In genomic region chr13:69809681-69810611, GRCm38 (mm10) we compare ENCODE assay signal across 8 mouse cellular contexts. TPM values are rescaled to one million over a fixed set of nuclear protein-coding genes. Genes with fewer than 3 reads are reported as not detected.
DNase-seq lines count a peak whose midpoint lies in the region; ATAC-seq and TF ChIP-seq lines count a peak whose summit lies in the region.

No protein-coding gene starts in this region.

- H3K27ac ChIP-seq in forebrain, embryonic 15.5 days (replicated peaks), result peak overlapping the region; percentile 61
- peak overlapping the region; percentile 60; the same call in 1 of the 2 replicates for H3K27ac ChIP-seq in neural tube, embryonic 15.5 days (replicated peaks)

- peak overlapping the region; percentile 82 for H3K9ac ChIP-seq in forebrain, embryonic 15.5 days (replicated peaks)
- peak overlapping the region; percentile 76 for H3K9ac ChIP-seq in neural tube, embryonic 15.5 days (replicated peaks)

- H3K4me1 ChIP-seq in G1E (ENCODE audit: insufficient read depth, low read depth, low read length), result peaks cover 16% of the 10 kb centered on the region
- H3K4me1 ChIP-seq in forebrain, embryonic 15.5 days, result peaks cover 22% of the 10 kb centered on the region
- peaks cover 21% of the 10 kb centered on the region for H3K4me1 ChIP-seq in neural tube, embryonic 15.5 days

- TF ChIP-seq CTCF in G1E (IDR thresholded peaks at IDR 0.05; ENCODE audit: low read depth, low read length), result no peak

- H3K9me3 ChIP-seq in G1E (replicated peaks), result no peaks in the 10 kb centered on the region
- H3K9me3 ChIP-seq in forebrain, embryonic 15.5 days, result no peaks in the 10 kb centered on the region
- H3K9me3 ChIP-seq in neural tube, embryonic 15.5 days (replicated peaks), result no peaks in the 10 kb centered on the region

- peak overlapping the region; percentile 90 for H3K4me2 ChIP-seq in forebrain, embryonic 15.5 days (replicated peaks)
- peak overlapping the region; percentile 98 for H3K4me2 ChIP-seq in neural tube, embryonic 15.5 days

- no peaks in the 10 kb centered on the region for H3K27me3 ChIP-seq in G1E (ENCODE audit: insufficient read depth, low read length)
- H3K27me3 ChIP-seq in forebrain, embryonic 15.5 days, result no peaks in the 10 kb centered on the region
- H3K27me3 ChIP-seq in neural tube, embryonic 15.5 days (replicated peaks), result no peaks in the 10 kb centered on the region

- peaks cover 40% of the 10 kb centered on the region for H3K36me3 ChIP-seq in G1E (replicated peaks)
- H3K36me3 ChIP-seq in forebrain, embryonic 15.5 days, result peaks cover 21% of the 10 kb centered on the region
- H3K36me3 ChIP-seq in neural tube, embryonic 15.5 days, result peaks cover 31% of the 10 kb centered on the region

- intact Hi-C loops in heart, postnatal 14 days (cut with DNase I), result no loop called here

- DNase-seq in G1E (ENCODE audit: low spot score), result peak; percentile 78
- DNase-seq in cerebellum, adult 11-12 months, result peak; percentile 82
- peak; percentile 86 to 90 for DNase-seq in heart, postnatal 14 days
- DNase-seq in layer of hippocampus, adult 11-12 months (ENCODE audit: low spot score), result peak; percentile 81
- peak; percentile 81 to 90 for DNase-seq in lung, adult 18-20 months
- peak; percentile 86 for DNase-seq in testis, postnatal 14 days (ENCODE audit: low spot score)

- peak overlapping the region; percentile 99 for H3K4me3 ChIP-seq in G1E (ENCODE audit: low read depth, low read length)
- H3K4me3 ChIP-seq in forebrain, embryonic 15.5 days, result peak overlapping the region; percentile 95
- H3K4me3 ChIP-seq in neural tube, embryonic 15.5 days (replicated peaks), result peak overlapping the region; percentile 82

- ATAC-seq in G1E (ENCODE audit: extremely low read depth, insufficient number of reproducible peaks, low FRiP score, poor library complexity, severe bottlenecking), result peak; percentile 80
- peak; percentile 98 for ATAC-seq in forebrain, embryonic 15.5 days (replicated peaks)
- peak; percentile 98 for ATAC-seq in neural tube, embryonic 15.5 days (ENCODE audit: low FRiP score)

- WGBS in forebrain, embryonic 15.5 days, result under 1% methylated on average over 55 of the region's 55 CpGs
- under 1% methylated on average over 55 of the region's 55 CpGs for WGBS in neural tube, embryonic 15.5 days

RNA-seq across cellular contexts. Expression of gene Med10, which starts 7.8 kb away (rescaled TPM):
- total RNA-seq in G1E (2014; fragmentation: Nextera tagmentation) (30.4 and 49.1 TPM in 2 replicates), G1E (2017) (112 and 127 TPM in 2 replicates)
- polyA plus RNA-seq in G1E (2012), result 19.7 and 31.8 TPM in 2 replicates
- polyA plus RNA-seq in forebrain, embryonic 15.5 days (2015; fragmentation: Nextera tagmentation; extraction: Ambion mirVana), result 177 and 181 TPM in 2 replicates
- total RNA-seq in heart, postnatal 14 days (2021), result 10 to 100 TPM; 25.2 to 31.3 TPM
- 144 and 147 TPM in 2 replicates for polyA plus RNA-seq in neural tube, embryonic 15.5 days (2015; fragmentation: Nextera tagmentation; extraction: Ambion mirVana)

Comparison
In these comparisons a context has a peak if more than half of its experiments do, and no peak if none do; other contexts are left out.
1. Peak in every context shown above with its lines: DNase-seq, ATAC-seq, H3K4me3 ChIP-seq and H3K27ac ChIP-seq.